Mouse (Mus musculus): ENCODE measurements around the gene Mab21l3.

DNA sequence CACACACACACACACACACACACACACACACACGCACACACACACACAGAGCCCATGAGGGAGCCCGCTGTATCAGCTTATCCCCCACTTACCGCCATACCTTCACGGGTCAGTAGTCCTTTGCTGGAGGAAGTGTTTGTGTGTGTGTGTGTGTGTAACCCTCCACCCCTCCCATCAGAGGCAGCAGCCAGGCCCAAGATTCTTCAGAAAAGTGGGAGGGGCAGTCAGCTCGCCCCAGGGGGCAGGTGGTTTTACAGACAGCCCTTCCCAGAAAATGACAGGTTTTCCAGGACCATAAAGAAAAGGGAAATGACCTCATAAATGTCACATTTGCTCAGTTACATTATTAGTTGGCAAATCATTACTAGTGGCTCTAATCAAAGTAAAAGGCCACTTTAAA is at the start of gene Mab21l3:
- TF ChIP-seq CTCF (IDR thresholded peaks at IDR 0.05; ENCODE audit: low read depth, low read length) = no peak
- TF ChIP-seq POLR2AphosphoS5 (IDR thresholded peaks at IDR 0.05; ENCODE audit: insufficient replicate concordance, low read depth, low read length) = no peak
- no peak for TF ChIP-seq GATA1 (IDR thresholded peaks at IDR 0.05; ENCODE audit: borderline replicate concordance, low read length)
- TF ChIP-seq TAL1 (conservative IDR thresholded peaks at IDR 0.05; ENCODE audit: low read depth, low read length) = no peak

Data from G1E (cell line).